Mouse (Mus musculus): Measurements from ENCODE around the gene Rc3h2. TPM values are rescaled to one million over a fixed set of nuclear protein-coding genes. Genes with fewer than 3 reads are reported as not detected.

Rc3h2 gene
- 56.0 TPM for total RNA-seq (2023)

DNA sequence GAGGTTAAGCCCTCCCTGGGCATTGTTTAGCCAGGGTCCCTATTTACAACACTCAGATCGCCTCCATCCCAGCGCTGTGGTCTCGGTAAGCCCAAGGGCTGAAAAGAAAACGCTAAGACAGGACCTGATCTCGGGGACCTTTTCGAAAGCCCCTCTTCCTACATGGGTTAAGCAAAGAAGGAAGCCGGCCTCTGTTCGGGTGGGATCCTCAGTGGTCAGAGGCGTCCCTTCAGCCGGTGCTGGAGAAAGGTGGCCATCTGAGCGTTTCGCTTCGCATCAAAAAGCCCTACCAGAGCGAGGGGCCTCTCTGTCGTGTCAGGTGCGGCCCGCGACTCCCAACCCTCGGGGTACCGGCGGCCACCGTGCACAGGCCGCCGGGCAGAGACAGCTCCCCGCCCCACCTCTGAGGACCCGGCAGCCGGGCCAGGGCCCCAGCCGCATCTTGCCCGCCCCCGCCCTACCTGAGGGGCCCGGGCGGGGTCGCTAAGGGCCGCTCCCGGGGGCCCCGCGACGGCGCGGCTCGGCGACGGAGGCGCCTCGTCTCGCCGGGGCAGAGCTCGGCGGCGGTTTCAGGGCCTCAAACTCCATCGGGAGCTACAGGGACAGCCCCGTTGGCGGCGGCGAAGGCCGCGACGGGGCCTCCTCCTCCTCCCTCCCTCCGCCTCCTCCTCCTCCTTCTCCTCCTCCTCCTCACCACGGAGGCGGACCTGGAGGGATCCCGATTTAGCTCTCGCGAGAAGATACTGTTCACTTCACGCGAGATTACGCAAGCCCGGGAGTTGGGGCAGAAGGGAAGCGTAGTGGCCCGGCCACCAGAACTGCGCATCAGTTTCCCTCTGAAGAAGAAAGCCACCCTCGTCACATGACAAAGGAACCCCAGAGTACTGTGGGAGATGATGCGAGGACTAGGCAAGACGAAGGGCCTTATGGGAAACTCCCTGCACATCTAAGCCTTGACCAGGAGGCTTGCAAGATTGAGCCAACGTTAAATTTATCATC, at the start of gene Rc3h2:
Rc3h2 (minus strand) TSS at position 598 of the 999 bp plus-strand sequence.

DNA sequence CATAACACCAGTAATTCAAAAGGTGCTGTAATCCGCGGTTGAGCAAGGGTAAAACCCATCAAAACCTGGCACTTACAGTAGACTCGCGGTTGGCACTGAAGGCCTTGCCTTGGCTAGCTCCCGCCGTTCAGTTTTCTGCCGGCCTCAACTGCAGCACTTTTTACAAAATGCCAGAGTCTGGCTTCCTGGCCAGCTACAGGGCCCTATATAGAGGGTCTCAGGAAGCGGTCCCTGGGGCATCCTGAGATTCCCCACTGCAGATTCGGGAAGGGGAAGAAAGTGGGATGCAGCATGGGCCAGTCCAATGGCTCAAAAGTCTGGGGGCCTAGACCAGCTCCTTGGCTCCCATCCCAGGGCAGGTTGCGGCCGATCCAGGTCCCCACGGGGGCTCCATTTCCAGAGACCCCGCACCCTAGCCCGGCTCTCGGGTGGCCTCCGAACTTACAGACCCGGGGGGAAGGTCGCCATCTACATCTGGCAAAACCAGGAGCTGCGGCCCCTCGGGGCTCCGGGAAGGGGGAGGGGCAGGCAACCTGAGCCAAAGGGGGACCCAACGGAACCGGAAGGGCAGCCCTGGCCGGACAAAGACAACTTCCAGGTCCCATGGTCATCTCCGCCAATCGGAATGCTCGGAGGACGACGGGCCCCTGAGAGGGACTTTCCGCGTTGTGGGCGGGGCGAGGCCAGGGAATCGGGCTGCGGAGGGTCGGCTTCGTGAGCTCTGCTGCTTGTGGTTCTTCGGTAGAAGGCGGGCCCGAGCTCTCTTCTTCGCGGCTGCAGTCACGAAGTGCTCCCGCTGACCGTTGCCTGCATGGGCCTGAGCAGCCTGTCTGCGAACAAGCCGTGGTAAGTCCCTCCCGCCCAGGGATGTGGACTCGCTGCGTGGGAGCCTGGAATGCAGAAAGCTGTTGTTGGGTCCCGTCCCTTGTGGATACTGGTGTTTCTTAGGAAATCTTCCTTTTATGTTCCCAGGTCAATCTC, 20.2 kb upstream of the Rc3h2 start, which contains the start of the genes Zbtb26, Zbtb6 and Rabgap1:
Zbtb26 (minus strand) TSS at position 525 of the 981 bp plus-strand sequence.
Zbtb6 (minus strand) TSS at position 561 of the 981 bp plus-strand sequence.
Rabgap1 (plus strand) TSS at position 669 of the 981 bp plus-strand sequence.

DNA sequence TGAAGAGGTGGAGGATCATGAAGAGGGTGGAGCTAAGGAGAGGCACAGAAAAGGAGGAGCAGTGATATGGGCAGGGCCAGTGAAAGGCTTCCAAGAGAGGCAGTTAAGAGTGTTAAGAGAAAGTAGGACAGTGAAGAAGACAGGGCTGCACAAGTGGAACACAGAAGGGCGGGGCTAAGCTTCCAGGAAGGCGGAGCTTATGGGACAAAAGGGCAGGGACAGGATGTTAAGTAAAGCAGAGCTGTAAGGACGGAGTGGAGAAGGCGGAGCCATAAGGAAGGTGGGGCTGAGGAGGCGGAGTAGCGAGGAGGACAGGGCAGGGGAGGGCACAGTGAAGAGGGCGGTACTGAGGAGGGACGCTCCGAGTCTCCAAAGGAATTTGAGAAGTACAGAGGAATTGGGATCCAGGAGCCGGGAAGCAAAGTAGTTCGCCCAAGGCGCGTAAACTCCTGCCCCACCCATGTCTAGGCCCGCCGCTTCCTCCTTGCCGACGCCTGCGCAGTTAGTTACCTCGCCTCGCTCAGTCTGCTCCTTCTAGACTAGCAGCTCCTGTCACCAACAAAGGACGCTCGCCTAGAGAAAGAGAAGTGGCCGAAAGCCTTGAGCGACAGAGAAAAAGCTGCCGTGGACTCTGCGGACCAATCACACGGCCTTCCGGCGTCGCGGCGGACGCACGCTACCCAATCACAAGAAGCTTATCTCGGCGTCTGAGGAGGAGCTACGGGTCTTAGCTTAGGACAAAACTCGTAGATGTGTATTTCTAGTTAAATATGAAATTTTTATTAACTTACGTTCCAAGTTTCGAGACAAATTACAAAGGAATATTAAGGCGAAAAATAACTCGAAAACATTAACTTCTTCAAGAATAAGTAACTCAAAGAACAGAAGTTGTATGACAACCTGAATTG, 63.8 kb downstream of the Rc3h2 start, which contains the start of gene Pdcl:
Pdcl (minus strand) TSS at position 700 of the 908 bp plus-strand sequence.

GRCm38 (mm10) chr2:37326215-37326614, 96.5 kb downstream of the Rc3h2 start, which contains the start of gene Olfr368:
Olfr368 (plus strand) TSS chr2:37326515.

Other genes starting within 250 kb of the Rc3h2 start
- gene Olfr365, start 234.7 kb downstream of the Rc3h2 start, total RNA-seq (2023), result 0.15 TPM
- gene Olfr366, start 211.3 kb downstream of the Rc3h2 start, total RNA-seq (2023), result not detected
- gene Olfr368, start 96.4 kb downstream of the Rc3h2 start, total RNA-seq (2023), result not detected
- 30.3 TPM for gene Pdcl, start 63.6 kb downstream of the Rc3h2 start, total RNA-seq (2023)
- 3.6 TPM for gene Zbtb26, start 20.2 kb upstream of the Rc3h2 start, total RNA-seq (2023)
- 16.3 TPM for gene Zbtb6, start 20.3 kb upstream of the Rc3h2 start, total RNA-seq (2023)
- 40.4 TPM for gene Rabgap1, start 20.4 kb upstream of the Rc3h2 start, total RNA-seq (2023)
- gene Gpr21, start 93.4 kb upstream of the Rc3h2 start, total RNA-seq (2023), result 3.9 TPM

Data from CD8-positive naive resting alpha-beta T cell, adult 57 days (primary cell).